In the genomic region with DNA sequence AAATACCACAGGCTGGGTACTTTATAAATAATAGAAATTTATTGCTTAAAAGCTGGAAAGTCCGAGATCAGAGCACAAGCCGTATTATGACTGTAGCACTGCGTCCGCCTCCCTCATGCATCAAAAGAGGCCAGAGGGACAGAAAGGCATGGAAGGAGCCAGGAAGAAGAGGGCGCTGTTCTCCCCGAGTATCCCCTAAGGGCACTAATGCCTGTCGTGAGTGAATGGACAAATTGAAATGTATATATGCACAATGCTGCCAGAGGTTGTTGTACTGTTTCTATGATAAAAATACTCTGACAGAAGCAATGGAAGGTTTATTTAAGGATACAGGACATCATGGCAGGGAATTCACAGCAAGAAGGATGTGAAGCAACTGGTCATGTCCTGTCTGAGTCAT, we compare ENCODE assay signal across 35 mouse cellular contexts. TPM values are rescaled to one million over a fixed set of nuclear protein-coding genes. Genes with fewer than 3 reads are reported as not detected.
DNase-seq lines count a peak whose midpoint lies in the region; ATAC-seq and TF ChIP-seq lines count a peak whose summit lies in the region.
"Had no signal": no experiment of that assay in that cellular context is flagged by ENCODE, and none has a peak within 500 bp of the region (broad histone marks: within the 10 kb centered on the region; RNA-seq: fewer than 3 reads in every experiment).

No protein-coding gene starts in this region.

- peak; percentile 26 for DNase-seq in embryo, embryonic 10 days (ENCODE audit: low spot score)
- no peak for DNase-seq in embryo, embryonic 11 days
- DNase-seq in liver, embryonic 14.5 days (ENCODE audit: low read depth in 3 of 3, low spot score in 3 of 3): no peak
- no peak for DNase-seq in liver, embryonic 11.5 days (ENCODE audit: low spot score)
- peak; percentile 69 for DNase-seq in retina, postnatal 1 day
- no peak for DNase-seq in retina, embryonic 14.5 days (ENCODE audit: low spot score)
- no peak for DNase-seq in thymus, postnatal 14 days
- DNase-seq: adrenal gland, adult 2 months; adrenal gland, postnatal 36 days; B cell, adult 2 months; heart, adult 2 months; heart, postnatal 4 days; kidney, adult 2 months; layer of hippocampus, postnatal 36 days; left cerebral cortex, postnatal 4 days; lung, postnatal 36 days; midbrain, embryonic 14.5 days had no signal

- no peaks in the 10 kb centered on the region for H3K9me3 ChIP-seq in liver, embryonic 14.5 days (ENCODE audit: control insufficient read depth, low read length)
- no peaks in the 10 kb centered on the region for H3K9me3 ChIP-seq in liver, embryonic 11.5 days (ENCODE audit: control insufficient read depth, low read length)
- H3K9me3 ChIP-seq: embryonic facial prominence, embryonic 13.5 days; forebrain, embryonic 10.5 days; forebrain, embryonic 15.5 days; heart, embryonic 12.5 days; liver, embryonic 15.5 days; lung, embryonic 15.5 days; megakaryocyte, embryonic 14.5 days had no signal

- no peak for TF ChIP-seq EP300 in liver, embryonic 14.5 days (IDR thresholded peaks at IDR 0.05; ENCODE audit: low read depth)

- no peaks in the 10 kb centered on the region for H3K36me3 ChIP-seq in liver, embryonic 14.5 days (replicated peaks; ENCODE audit: control insufficient read depth, insufficient read depth, low read depth)
- no peaks in the 10 kb centered on the region for H3K36me3 ChIP-seq in liver, embryonic 11.5 days (ENCODE audit: control insufficient read depth, insufficient read depth, low read length)
- H3K36me3 ChIP-seq: embryonic facial prominence, embryonic 13.5 days; forebrain, embryonic 15.5 days; heart, embryonic 12.5 days; liver, embryonic 15.5 days; lung, embryonic 15.5 days had no signal

- no peak overlapping the region for H3K4me3 ChIP-seq in liver, embryonic 14.5 days (ENCODE audit: insufficient read depth in 1 of 2, low read depth in 2 of 2, low read length in 2 of 2)
- no peak overlapping the region for H3K4me3 ChIP-seq in liver, embryonic 11.5 days (ENCODE audit: low read depth, low read length)
- H3K4me3 ChIP-seq: embryonic facial prominence, embryonic 13.5 days; forebrain, embryonic 10.5 days; forebrain, embryonic 15.5 days; heart, adult 2 months; heart, embryonic 12.5 days; liver, embryonic 15.5 days; lung, embryonic 15.5 days; megakaryocyte, embryonic 14.5 days had no signal

- WGBS in liver, embryonic 14.5 days (ENCODE audit: insufficient replicate concordance): 38% methylated on average over 7 of the region's 7 CpGs
- WGBS in liver, embryonic 11.5 days: 46% methylated on average over 7 of the region's 7 CpGs

- H3K27ac ChIP-seq in liver, embryonic 14.5 days: no peak overlapping the region
- H3K27ac ChIP-seq in liver, embryonic 11.5 days (ENCODE audit: low read depth, low read length): no peak overlapping the region
- H3K27ac ChIP-seq: embryonic facial prominence, embryonic 13.5 days; forebrain, embryonic 10.5 days; forebrain, embryonic 15.5 days; heart, adult 2 months; hindbrain, embryonic 14.5 days; liver, embryonic 15.5 days; lung, embryonic 15.5 days had no signal

- H3K4me2 ChIP-seq in liver, embryonic 14.5 days (ENCODE audit: low read depth): no peak overlapping the region
- H3K4me2 ChIP-seq in liver, embryonic 11.5 days: no peak overlapping the region
- H3K4me2 ChIP-seq: embryonic facial prominence, embryonic 13.5 days; forebrain, embryonic 15.5 days; heart, embryonic 12.5 days; hindbrain, embryonic 14.5 days; liver, embryonic 15.5 days; lung, embryonic 15.5 days had no signal

- peaks cover 6 to 7% of the 10 kb centered on the region in 2 experiments; a peak in 3 of 4 replicates for H3K4me1 ChIP-seq in liver, embryonic 14.5 days (replicated peaks; ENCODE audit: control insufficient read depth in 2 of 2, insufficient read depth in 2 of 2, low read length in 1 of 2)
- peaks cover 12% of the 10 kb centered on the region for H3K4me1 ChIP-seq in liver, embryonic 11.5 days (replicated peaks; ENCODE audit: control insufficient read depth, insufficient read depth, low read length)

- no peak overlapping the region for H3K9ac ChIP-seq in liver, embryonic 14.5 days (replicated peaks)
- H3K9ac ChIP-seq in liver, embryonic 11.5 days (ENCODE audit: low read depth, low read length): no peak overlapping the region
- H3K9ac ChIP-seq: embryonic facial prominence, embryonic 13.5 days; forebrain, embryonic 15.5 days; heart, embryonic 12.5 days; hindbrain, embryonic 14.5 days; liver, embryonic 15.5 days; lung, embryonic 15.5 days had no signal

- H3K27me3 ChIP-seq in liver, embryonic 14.5 days (ENCODE audit: control insufficient read depth, insufficient read depth, low read length): peaks cover 33% of the 10 kb centered on the region
- peaks cover 39% of the 10 kb centered on the region for H3K27me3 ChIP-seq in liver, embryonic 11.5 days (replicated peaks; ENCODE audit: control insufficient read depth, insufficient read depth, low read length)
- H3K27me3 ChIP-seq: forebrain, embryonic 15.5 days had no signal

- ATAC-seq in liver, embryonic 14.5 days (ENCODE audit: insufficient read depth): no peak
- ATAC-seq in liver, embryonic 11.5 days (replicated peaks; ENCODE audit: low FRiP score): no peak
- ATAC-seq: activated CD4-positive, CD25-positive, alpha-beta regulatory T cell, adult 4 months; forebrain, embryonic 15.5 days; inflammation-experienced regulatory T-cells, adult 6 months had no signal

- TF ChIP-seq CTCF in liver, embryonic 14.5 days (IDR thresholded peaks at IDR 0.05; ENCODE audit: low read depth): peak; percentile 21

RNA-seq across cellular contexts. Expression of a gene that starts 1.7 kb away (rescaled TPM):
- polyA plus RNA-seq in liver, embryonic 14.5 days (2012; rRNA removed): 0.21 and 0.27 TPM in 2 replicates
- not detected in 2 replicates for polyA plus RNA-seq in liver, embryonic 14.5 days (2014; fragmentation: Nextera tagmentation; extraction: Ambion mirVana)
- polyA plus RNA-seq in liver, embryonic 11.5 days (2014; fragmentation: Nextera tagmentation; extraction: Ambion mirVana): 2.6 and 3.2 TPM in 2 replicates

RNA-seq across cellular contexts. Expression of a gene that starts 11.3 kb away (rescaled TPM):
- polyA plus RNA-seq in liver, embryonic 14.5 days (2012; rRNA removed): 0.29 and 0.38 TPM in 2 replicates
- 0.56 and 0.59 TPM in 2 replicates for polyA plus RNA-seq in liver, embryonic 14.5 days (2014; fragmentation: Nextera tagmentation; extraction: Ambion mirVana)
- 0.27 and 0.66 TPM in 2 replicates for polyA plus RNA-seq in liver, embryonic 11.5 days (2014; fragmentation: Nextera tagmentation; extraction: Ambion mirVana)

RNA-seq across cellular contexts. Expression of a gene that starts 43.2 kb away (rescaled TPM):
- polyA plus RNA-seq in liver, embryonic 14.5 days (2012; rRNA removed): 3.3 and 4.8 TPM in 2 replicates
- 6.3 and 7.2 TPM in 2 replicates for polyA plus RNA-seq in liver, embryonic 14.5 days (2014; fragmentation: Nextera tagmentation; extraction: Ambion mirVana)
- polyA plus RNA-seq in liver, embryonic 11.5 days (2014; fragmentation: Nextera tagmentation; extraction: Ambion mirVana): 20.5 and 21.2 TPM in 2 replicates

RNA-seq across cellular contexts. Expression of a gene that starts 45.9 kb away (rescaled TPM):
- polyA plus RNA-seq in liver, embryonic 14.5 days (2012; rRNA removed): not detected in 2 replicates
- polyA plus RNA-seq in liver, embryonic 14.5 days (2014; fragmentation: Nextera tagmentation; extraction: Ambion mirVana): not detected in 2 replicates
- polyA plus RNA-seq in liver, embryonic 11.5 days (2014; fragmentation: Nextera tagmentation; extraction: Ambion mirVana): not detected in 2 replicates
- polyA plus RNA-seq: activated CD4-positive, CD25-positive, alpha-beta regulatory T cell, adult 4 months; adrenal gland, adult 2 months; embryonic facial prominence, embryonic 13.5 days; forebrain, embryonic 10.5 days; forebrain, embryonic 15.5 days; frontal cortex, adult 2 months; heart, adult 2 months; heart, embryonic 12.5 days; heart, postnatal 0 days; hindbrain, embryonic 14.5 days; inflammation-experienced regulatory T-cells, adult 6 months; kidney, adult 2 months; kidney, embryonic 16.5 days; large intestine, adult 2 months; limb, embryonic 14.5 days; liver, embryonic 15.5 days; lung, embryonic 15.5 days; midbrain, embryonic 14.5 days; neural tube, embryonic 11.5 days; stomach, embryonic 14.5 days; urinary bladder, adult 2 months had no signal

RNA-seq across cellular contexts. Expression of a gene that starts 58.3 kb away (rescaled TPM):
- 11.9 and 13.1 TPM in 2 replicates for polyA plus RNA-seq in liver, embryonic 14.5 days (2012; rRNA removed)
- 7.4 and 10.6 TPM in 2 replicates for polyA plus RNA-seq in liver, embryonic 14.5 days (2014; fragmentation: Nextera tagmentation; extraction: Ambion mirVana)
- polyA plus RNA-seq in liver, embryonic 11.5 days (2014; fragmentation: Nextera tagmentation; extraction: Ambion mirVana): 12.1 and 12.8 TPM in 2 replicates

Comparison
In these comparisons a context has a peak if more than half of its experiments do, and no peak if none do; other contexts are left out.
1. DNase-seq: peak in embryo, embryonic 10 days (single experiment) and retina, postnatal 1 day (single experiment); none in embryo, embryonic 11 days (single experiment), liver, embryonic 14.5 days (0 of 3), liver, embryonic 11.5 days (single experiment), retina, embryonic 14.5 days (single experiment) and thymus, postnatal 14 days (single experiment).